Mouse (Mus musculus) NIH3T3 (cell line): ENCODE results near the gene Focad.

ENCODE experiments used
- DNase-seq: peaks from one replicate; pipeline ENCODE4 v3.0.0-alpha.2; 2012; ENCODE audit warnings: low read depth

Gene Focad

GRCm38 (mm10) chr4:88458093-88458492, 363.7 kb downstream of the Focad start:
- no peak for DNase-seq

- DNase-seq, result no peak
Measured at GRCm38 (mm10) chr4:88458673-88459072, 364.2 kb downstream of the Focad start.
